Mouse (Mus musculus): ENCODE data around the gene Lhb.

DNA sequence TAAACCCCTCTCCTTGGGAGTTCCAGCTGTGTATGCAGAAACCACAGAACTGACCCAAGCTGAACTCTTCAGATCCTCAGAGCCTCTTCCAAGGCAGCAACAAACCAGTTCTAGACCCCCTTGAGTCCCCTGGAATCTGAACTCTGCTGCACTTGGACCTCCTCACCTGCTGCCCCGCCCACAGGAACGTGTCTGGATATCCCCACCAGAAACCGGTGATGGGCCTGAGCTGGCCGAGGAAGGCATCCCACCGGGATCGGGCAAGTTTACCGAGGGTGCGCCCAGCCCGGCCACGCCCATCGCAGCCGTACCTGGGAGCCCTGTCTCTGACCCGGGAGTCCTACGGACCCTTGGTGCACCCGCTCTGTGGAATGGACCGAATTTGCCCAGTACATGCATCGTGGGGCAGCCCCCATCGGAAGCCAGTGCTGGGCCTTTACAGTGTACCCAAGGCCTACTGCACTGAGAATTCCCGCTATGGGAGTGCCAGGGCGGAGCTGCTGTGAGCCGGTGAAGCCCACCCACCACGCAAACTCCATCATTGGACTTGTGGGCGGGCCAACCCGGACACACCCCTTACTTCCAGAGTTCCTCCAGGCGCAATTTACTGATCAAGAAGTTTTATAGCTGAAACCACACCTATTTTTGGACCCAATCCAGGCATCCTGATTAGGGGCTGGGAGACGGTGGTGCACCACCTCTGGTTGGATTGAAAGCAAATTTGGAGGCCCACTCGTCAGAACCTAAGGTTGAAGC is 583 bp upstream of the Lhb start:
- TF ChIP-seq CTCF (IDR thresholded peaks at IDR 0.05; ENCODE audit: control insufficient read depth, insufficient read depth, low read length) (no peak), POLR2A (IDR thresholded peaks at IDR 0.05; ENCODE audit: borderline replicate concordance, control insufficient read depth, low read depth, low read length) (no peak)

All from bone marrow, adult 2 months (tissue).